Mouse (Mus musculus): Measurements from ENCODE around the gene Tusc2.

DNA sequence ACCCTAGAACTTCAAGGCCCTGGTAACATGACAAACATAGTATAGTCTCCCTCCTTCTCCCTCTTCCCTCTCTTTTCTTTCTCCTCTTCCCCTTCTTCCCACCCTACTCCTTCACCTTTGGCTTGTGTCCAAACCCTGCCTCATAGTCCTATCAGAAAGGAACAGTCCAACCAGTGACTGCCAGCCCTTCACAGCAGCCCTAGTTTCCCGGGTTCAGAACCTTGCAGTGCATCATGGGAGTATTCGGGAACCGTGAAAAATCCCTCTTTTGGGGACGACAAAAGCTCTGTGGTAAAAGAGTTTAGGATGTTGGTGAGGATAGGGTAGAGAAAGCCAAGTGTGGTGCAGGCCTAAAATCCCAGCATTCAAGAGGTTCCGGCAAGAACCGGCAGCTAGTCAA, 42.7 kb upstream of the Tusc2 start:
- TF ChIP-seq CTCF (IDR thresholded peaks at IDR 0.05; ENCODE audit: low read depth) (no peak), EP300 (IDR thresholded peaks at IDR 0.05; ENCODE audit: low read depth) (no peak)

Measured in liver, postnatal 0 days (tissue).